Mouse (Mus musculus) liver, adult 2 months (tissue): ENCODE data around the gene Ulk4.

Experiments used
- CTCF ChIP-seq: fragments of 200-500 bp; IDR thresholded peaks from 2 replicates; pipeline ENCODE4 v1.5.1; 2011; ENCODE audit warnings: low read depth, low read length, control low read depth
- POLR2A ChIP-seq: fragments of 200-500 bp; IDR thresholded peaks from 2 replicates; pipeline ENCODE4 v1.6.1; 2011; ENCODE audit warnings: low read length, control low read depth; ENCODE audit not compliant: insufficient read depth; ENCODE audit errors: extremely low read depth

- no peak for TF ChIP-seq POLR2A
- no peak for TF ChIP-seq CTCF
These were observed 105.4 kb downstream of the Ulk4 start for GRCm38 (mm10) chr9:121171609-121172008.
